In the genomic region with DNA sequence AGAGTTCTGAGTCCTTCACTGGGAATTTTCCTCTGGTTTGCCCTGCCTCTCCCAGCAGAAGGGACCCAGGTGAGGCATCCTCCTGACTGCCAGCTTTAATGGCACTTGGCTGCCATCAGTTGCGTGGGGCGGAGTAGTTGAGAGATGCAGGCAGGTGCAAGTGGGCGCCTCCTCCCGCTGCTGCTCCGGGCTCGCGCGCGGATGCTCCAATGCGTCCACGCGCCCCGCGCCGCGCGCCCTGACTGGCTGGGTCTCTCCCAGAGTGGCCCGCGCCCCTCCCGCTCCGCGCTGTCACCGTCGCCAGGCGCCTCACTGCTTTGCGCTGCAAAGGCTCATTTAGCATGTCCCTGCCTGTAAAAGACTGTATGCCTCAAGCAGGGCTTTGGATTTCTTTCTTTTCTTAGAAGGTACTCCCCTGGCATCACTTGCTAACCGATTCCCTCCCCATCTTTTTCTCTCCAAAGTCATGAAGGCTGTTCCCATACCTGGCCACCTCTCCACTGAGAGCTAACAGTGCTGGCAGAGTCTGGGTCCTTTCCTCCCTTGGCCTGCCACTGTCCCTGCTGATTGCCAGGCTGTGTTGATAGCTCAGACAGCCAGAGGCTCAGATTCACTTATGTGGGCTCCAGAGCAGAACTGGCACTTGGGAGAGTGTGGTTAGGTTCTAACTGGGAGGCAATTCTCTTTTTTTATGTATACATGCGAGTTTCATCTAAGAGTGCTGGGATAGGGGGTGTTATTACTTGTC, we compare ENCODE assay signal across 9 mouse cellular contexts. TPM values are rescaled to one million over a fixed set of nuclear protein-coding genes. Genes with fewer than 3 reads are reported as not detected.
DNase-seq lines count a peak whose midpoint lies in the region; ATAC-seq and TF ChIP-seq lines count a peak whose summit lies in the region.
"Had no signal": no experiment of that assay in that cellular context is flagged by ENCODE, and none has a peak within 500 bp of the region (broad histone marks: within the 10 kb centered on the region; RNA-seq: fewer than 3 reads in every experiment).

A gene (minus strand): TSS at position 160 of the 748 bp plus-strand sequence.

- ATAC-seq in intestine, embryonic 15.5 days, result 0 out of 2 replicates have a peak, but pooled peaks have one; percentile 34
- peak; percentile 85 for ATAC-seq in midbrain, embryonic 11.5 days (ENCODE audit: low FRiP score)
- ATAC-seq in stomach, postnatal 0 days (ENCODE audit: low FRiP score, low TSS enrichment), result no peak

- TF ChIP-seq EP300 in stomach, postnatal 0 days (optimal IDR thresholded peaks at IDR 0.05), result no peak

- no peak within 1 kb of the TSS for H3K9ac ChIP-seq in intestine, embryonic 15.5 days
- H3K9ac ChIP-seq in midbrain, embryonic 11.5 days (ENCODE audit: low read length), result peak within 1 kb of the TSS; percentile 55; the same call in 1 of the 2 replicates
- no peak within 1 kb of the TSS for H3K9ac ChIP-seq in stomach, postnatal 0 days (ENCODE audit: low read length)
- H3K9ac ChIP-seq: liver, embryonic 13.5 days had no signal

- H3K4me3 ChIP-seq in embryonic facial prominence, embryonic 10.5 days, result peak within 1 kb of the TSS; percentile 54
- H3K4me3 ChIP-seq in intestine, embryonic 15.5 days (replicated peaks), result peak within 1 kb of the TSS; percentile 19; the same call in 1 of the 2 replicates
- peak within 1 kb of the TSS; percentile 35 for H3K4me3 ChIP-seq in midbrain, embryonic 11.5 days (ENCODE audit: low read depth, low read length)
- no peak within 1 kb of the TSS for H3K4me3 ChIP-seq in stomach, postnatal 0 days (ENCODE audit: low read depth, low read length)
- H3K4me3 ChIP-seq: liver, embryonic 13.5 days had no signal

- H3K4me1 ChIP-seq in embryonic facial prominence, embryonic 10.5 days, result peaks cover 9% of the 10 kb centered on the region
- H3K4me1 ChIP-seq in intestine, embryonic 15.5 days (replicated peaks), result no peaks in the 10 kb centered on the region
- H3K4me1 ChIP-seq in midbrain, embryonic 11.5 days (ENCODE audit: control insufficient read depth, insufficient read depth, low read length), result peaks cover 3% of the 10 kb centered on the region; the same call in 1 of the 2 replicates
- H3K4me1 ChIP-seq in stomach, postnatal 0 days (replicated peaks; ENCODE audit: control insufficient read depth, insufficient read depth), result no peaks in the 10 kb centered on the region
- H3K4me1 ChIP-seq: liver, embryonic 13.5 days had no signal

- 4% methylated on average over 28 of the region's 28 CpGs for WGBS in embryonic facial prominence, embryonic 10.5 days
- 4% methylated on average over 28 of the region's 28 CpGs for WGBS in intestine, embryonic 15.5 days
- 4% methylated on average over 27 of the region's 28 CpGs for WGBS in midbrain, embryonic 11.5 days
- 3% methylated on average over 28 of the region's 28 CpGs for WGBS in stomach, postnatal 0 days

- H3K36me3 ChIP-seq in embryonic facial prominence, embryonic 10.5 days (replicated peaks), result no peaks in the 10 kb centered on the region
- no peaks in the 10 kb centered on the region for H3K36me3 ChIP-seq in intestine, embryonic 15.5 days
- H3K36me3 ChIP-seq in midbrain, embryonic 11.5 days (ENCODE audit: control insufficient read depth, insufficient read depth, low read length), result no peaks in the 10 kb centered on the region
- H3K36me3 ChIP-seq in stomach, postnatal 0 days (ENCODE audit: control insufficient read depth, insufficient read depth, low read length), result no peaks in the 10 kb centered on the region
- H3K36me3 ChIP-seq: liver, embryonic 13.5 days had no signal

- H3K27ac ChIP-seq in embryonic facial prominence, embryonic 10.5 days (replicated peaks), result no peak within 1 kb of the TSS
- H3K27ac ChIP-seq in intestine, embryonic 15.5 days, result no peak within 1 kb of the TSS
- H3K27ac ChIP-seq in midbrain, embryonic 11.5 days (ENCODE audit: low read depth, low read length), result no peak within 1 kb of the TSS
- H3K27ac ChIP-seq in stomach, postnatal 0 days (replicated peaks), result no peak within 1 kb of the TSS
- H3K27ac ChIP-seq: liver, embryonic 13.5 days had no signal

- H3K27me3 ChIP-seq in embryonic facial prominence, embryonic 10.5 days (replicated peaks; ENCODE audit: low read depth, poor library complexity, severe bottlenecking), result peaks cover 13% of the 10 kb centered on the region
- H3K27me3 ChIP-seq in intestine, embryonic 15.5 days (replicated peaks), result peaks cover 12% of the 10 kb centered on the region; the same call in 1 of the 2 replicates
- no peaks in the 10 kb centered on the region for H3K27me3 ChIP-seq in midbrain, embryonic 11.5 days (ENCODE audit: control insufficient read depth, insufficient read depth, low read length)
- H3K27me3 ChIP-seq in stomach, postnatal 0 days (ENCODE audit: control insufficient read depth, insufficient read depth, low read length), result no peaks in the 10 kb centered on the region
- H3K27me3 ChIP-seq: liver, embryonic 13.5 days had no signal

- no peaks in the 10 kb centered on the region for H3K9me3 ChIP-seq in embryonic facial prominence, embryonic 10.5 days
- no peaks in the 10 kb centered on the region for H3K9me3 ChIP-seq in intestine, embryonic 15.5 days
- no peaks in the 10 kb centered on the region for H3K9me3 ChIP-seq in midbrain, embryonic 11.5 days (ENCODE audit: control insufficient read depth, low read length)
- H3K9me3 ChIP-seq in stomach, postnatal 0 days (ENCODE audit: control insufficient read depth, low read length), result no peaks in the 10 kb centered on the region
- H3K9me3 ChIP-seq: liver, embryonic 13.5 days had no signal

- DNase-seq in layer of hippocampus, adult 11-12 months (ENCODE audit: low spot score), result peak; percentile 68
- no peak for DNase-seq in layer of hippocampus, adult 9-10 months (ENCODE audit: low spot score)
- peak; percentile 62 for DNase-seq in embryonic facial prominence, embryonic 10.5 days (ENCODE audit: low spot score)
- DNase-seq in midbrain, embryonic 11.5 days (ENCODE audit: low spot score, missing footprints), result peak; percentile 89
- DNase-seq in stomach, postnatal 0 days (ENCODE audit: low spot score), result no peak
- no peak for DNase-seq in adipocyte (ENCODE audit: low spot score)
- no peak for DNase-seq in spleen, adult 12 weeks (ENCODE audit: low spot score)
- DNase-seq: liver, embryonic 13.5 days had no signal

- H3K4me2 ChIP-seq in intestine, embryonic 15.5 days (replicated peaks), result peak within 1 kb of the TSS; percentile 46
- peak within 1 kb of the TSS; percentile 77 for H3K4me2 ChIP-seq in midbrain, embryonic 11.5 days
- peak within 1 kb of the TSS; percentile 26 for H3K4me2 ChIP-seq in stomach, postnatal 0 days (replicated peaks; ENCODE audit: low read depth)
- H3K4me2 ChIP-seq: liver, embryonic 13.5 days had no signal

- TF ChIP-seq CTCF in stomach, postnatal 0 days (IDR thresholded peaks at IDR 0.05; ENCODE audit: low read depth), result no peak

RNA-seq across cellular contexts. Expression of the gene that starts here (rescaled TPM):
- polyA plus RNA-seq in embryonic facial prominence, embryonic 10.5 days (2016; fragmentation: Nextera tagmentation; extraction: Ambion mirVana), result 0.20 and 0.42 TPM in 2 replicates
- 0.49 and 0.57 TPM in 2 replicates for polyA plus RNA-seq in intestine, embryonic 15.5 days (2015; fragmentation: Nextera tagmentation; extraction: Ambion mirVana)
- polyA plus RNA-seq in midbrain, embryonic 11.5 days (2014; fragmentation: Nextera tagmentation; extraction: Ambion mirVana), result 1.7 and 2.0 TPM in 2 replicates
- polyA plus RNA-seq in stomach, postnatal 0 days (2015; fragmentation: Nextera tagmentation; extraction: Ambion mirVana), result 0.46 and 0.49 TPM in 2 replicates
- polyA plus RNA-seq: liver, embryonic 13.5 days had no signal

Comparison
In these comparisons a context has a peak if more than half of its experiments do, and no peak if none do; other contexts are left out.
1. DNase-seq: peak in layer of hippocampus, adult 11-12 months (single experiment) and midbrain, embryonic 11.5 days (single experiment); none in layer of hippocampus, adult 9-10 months (single experiment), stomach, postnatal 0 days (single experiment), adipocyte (single experiment) and spleen, adult 12 weeks (single experiment).
2. Peak in DNase-seq and H3K4me3 ChIP-seq in embryonic facial prominence, embryonic 10.5 days; RNA of the gene not detected or under 1 TPM.
3. Peak in ATAC-seq, H3K4me3 ChIP-seq and H3K4me2 ChIP-seq in intestine, embryonic 15.5 days; RNA of the gene not detected or under 1 TPM.
4. H3K4me2 ChIP-seq: peak in every context shown above with its lines; median percentile 77 in midbrain, embryonic 11.5 days; 46 in intestine, embryonic 15.5 days; 26 in stomach, postnatal 0 days.